Mouse (Mus musculus): ENCODE data around the gene Snx11. TPM values are rescaled to one million over a fixed set of nuclear protein-coding genes. Genes with fewer than 3 reads are reported as not detected.

Snx11 gene
- polyA plus RNA-seq, 1 experiment from 2014 or later: 10.3 TPM

GRCm38 (mm10) chr11:96765645-96766044 lies 11.7 kb downstream of the Snx11 start:
- Histone ChIP-seq H3K4me1 (ENCODE audit: control insufficient read depth, insufficient read depth, low read length) (peaks cover 5% of the 10 kb centered on the region; the same call in 1 of the 2 replicates), H3K9me3 (ENCODE audit: control insufficient read depth, low read length) (no peaks in the 10 kb centered on the region), H3K9ac (ENCODE audit: low read length) (no peak overlapping the region), H3K4me2 (ENCODE audit: low read depth, severe bottlenecking) (no peak overlapping the region), H3K36me3 (ENCODE audit: control insufficient read depth, insufficient read depth, low read length) (peaks cover 3% of the 10 kb centered on the region; the same call in 1 of the 2 replicates), H3K27ac (replicated peaks; ENCODE audit: low read depth, low read length) (no peak overlapping the region), H3K27me3 (ENCODE audit: control insufficient read depth, insufficient read depth, low read length) (no peaks in the 10 kb centered on the region), H3K4me3 (ENCODE audit: low read depth, low read length) (no peak overlapping the region)
- no peak for ATAC-seq (ENCODE audit: insufficient number of reproducible peaks, low FRiP score, low TSS enrichment, low read depth)
- WGBS: 74% methylated on average over 7 of the region's 7 CpGs
- DNase-seq (ENCODE audit: low spot score): no peak

GRCm38 (mm10) chr11:96764511-96765350 lies 12.6 kb downstream of the Snx11 start:
- Histone ChIP-seq H3K27me3 (ENCODE audit: control insufficient read depth, insufficient read depth, low read length) (no peaks in the 10 kb centered on the region), H3K27ac (replicated peaks; ENCODE audit: low read depth, low read length) (no peak overlapping the region)
- no peak for DNase-seq (ENCODE audit: low spot score)

DNA sequence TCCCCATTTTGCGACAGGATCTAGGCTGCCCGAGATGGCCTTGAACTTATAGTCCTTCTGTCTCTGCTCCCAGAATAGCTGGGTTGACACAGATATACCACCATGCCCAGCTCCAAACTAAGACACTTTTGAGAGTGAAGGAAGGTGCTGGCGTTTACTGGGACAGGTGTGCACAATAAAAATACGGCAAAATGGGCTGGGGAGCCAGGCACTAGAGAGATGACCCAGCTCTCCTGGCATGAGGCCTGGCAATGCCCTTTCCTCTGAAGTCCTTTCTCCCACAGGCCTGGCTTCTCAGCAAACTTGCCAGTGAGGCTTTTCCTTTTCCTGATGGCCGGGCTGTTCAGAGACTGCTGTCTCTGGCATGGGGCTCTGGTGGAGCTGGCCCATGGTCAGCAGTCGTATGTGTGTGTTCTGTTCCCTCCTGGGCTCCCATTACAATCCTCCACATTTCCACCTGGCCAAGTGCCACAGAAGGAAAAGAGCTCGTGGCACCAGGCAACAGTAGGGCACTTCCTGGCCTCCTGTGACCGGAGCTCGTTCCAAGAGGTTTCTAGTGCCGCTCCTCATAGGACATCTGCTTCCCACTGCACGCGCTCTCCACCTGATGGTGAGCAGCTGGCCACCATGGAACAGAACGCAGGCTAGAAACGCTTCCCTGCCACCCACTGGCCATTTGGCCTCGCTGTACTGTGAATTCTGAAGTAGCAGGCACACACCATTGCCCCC lies 14.5 kb downstream of the Snx11 start:
- H3K4me3 ChIP-seq (ENCODE audit: low read depth, low read length): no peak overlapping the region
- 65% methylated on average over 15 of the region's 15 CpGs for WGBS
- no peak overlapping the region for H3K9ac ChIP-seq (ENCODE audit: low read length)
- DNase-seq (ENCODE audit: low spot score): no peak
- H3K36me3 ChIP-seq (ENCODE audit: control insufficient read depth, insufficient read depth, low read length): no peaks in the 10 kb centered on the region
- no peaks in the 10 kb centered on the region for H3K27me3 ChIP-seq (ENCODE audit: control insufficient read depth, insufficient read depth, low read length)
- H3K9me3 ChIP-seq (ENCODE audit: control insufficient read depth, low read length): no peaks in the 10 kb centered on the region
- H3K4me1 ChIP-seq (ENCODE audit: control insufficient read depth, insufficient read depth, low read length): peaks cover 5% of the 10 kb centered on the region; the same call in 1 of the 2 replicates
- no peak overlapping the region for H3K27ac ChIP-seq (replicated peaks; ENCODE audit: low read depth, low read length)
- ATAC-seq (ENCODE audit: insufficient number of reproducible peaks, low FRiP score, low TSS enrichment, low read depth): no peak
- H3K4me2 ChIP-seq (ENCODE audit: low read depth, severe bottlenecking): no peak overlapping the region

More at GRCm38 (mm10) chr11:96764511-96765350, 12.6 kb downstream of the Snx11 start:
- Histone ChIP-seq H3K4me2 (ENCODE audit: low read depth, severe bottlenecking) (no peak overlapping the region), H3K9ac (ENCODE audit: low read length) (no peak overlapping the region), H3K4me1 (ENCODE audit: control insufficient read depth, insufficient read depth, low read length) (peaks cover 5% of the 10 kb centered on the region; the same call in 1 of the 2 replicates), H3K36me3 (ENCODE audit: control insufficient read depth, insufficient read depth, low read length) (no peaks in the 10 kb centered on the region), H3K4me3 (ENCODE audit: low read depth, low read length) (no peak overlapping the region), H3K9me3 (ENCODE audit: control insufficient read depth, low read length) (no peaks in the 10 kb centered on the region)
- no peak for ATAC-seq (ENCODE audit: insufficient number of reproducible peaks, low FRiP score, low TSS enrichment, low read depth)
- 42% methylated on average over 13 of the region's 13 CpGs for WGBS

DNA sequence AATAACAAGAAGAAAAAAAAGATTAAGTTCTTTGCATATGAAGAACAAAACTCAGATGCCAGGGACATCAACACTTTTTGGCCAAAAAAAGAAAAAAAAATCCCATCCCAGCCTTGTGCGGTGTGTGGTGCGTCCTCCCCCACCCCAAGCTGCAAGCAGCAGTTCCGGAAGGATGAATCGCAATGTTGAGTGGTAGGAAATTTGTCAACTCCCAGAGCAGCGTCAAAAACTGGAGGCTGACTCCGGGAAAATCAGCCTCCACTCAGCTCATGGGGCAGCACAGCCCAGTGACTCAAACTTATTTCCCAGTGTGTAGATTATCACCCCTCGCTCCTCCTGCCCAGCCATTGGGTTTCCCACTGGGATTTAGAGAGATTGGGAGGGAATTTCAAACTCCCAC lies 15.4 kb downstream of the Snx11 start:
- ATAC-seq (ENCODE audit: insufficient number of reproducible peaks, low FRiP score, low TSS enrichment, low read depth) (no peak), DNase-seq (ENCODE audit: low spot score) (no peak)
- H3K4me2 ChIP-seq (ENCODE audit: low read depth, severe bottlenecking): no peak overlapping the region
- no peaks in the 10 kb centered on the region; the same call in 1 of the 2 replicates for H3K4me1 ChIP-seq (ENCODE audit: control insufficient read depth, insufficient read depth, low read length)
- H3K27me3 ChIP-seq (ENCODE audit: control insufficient read depth, insufficient read depth, low read length): no peaks in the 10 kb centered on the region
- H3K4me3 ChIP-seq (ENCODE audit: low read depth, low read length): no peak overlapping the region
- H3K36me3 ChIP-seq (ENCODE audit: control insufficient read depth, insufficient read depth, low read length): no peaks in the 10 kb centered on the region
- H3K9ac ChIP-seq (ENCODE audit: low read length): no peak overlapping the region
- no peaks in the 10 kb centered on the region for H3K9me3 ChIP-seq (ENCODE audit: control insufficient read depth, low read length)
- H3K27ac ChIP-seq (replicated peaks; ENCODE audit: low read depth, low read length): no peak overlapping the region
- WGBS: 73% methylated on average over 7 of the region's 7 CpGs

GRCm38 (mm10) chr11:96760042-96760441 lies 17.3 kb downstream of the Snx11 start:
- DNase-seq (ENCODE audit: low spot score): peak; percentile 53
- Histone ChIP-seq H3K27ac (replicated peaks; ENCODE audit: low read depth, low read length) (no peak overlapping the region), H3K27me3 (ENCODE audit: control insufficient read depth, insufficient read depth, low read length) (no peaks in the 10 kb centered on the region), H3K4me1 (ENCODE audit: control insufficient read depth, insufficient read depth, low read length) (no peaks in the 10 kb centered on the region), H3K4me2 (ENCODE audit: low read depth, severe bottlenecking) (no peak overlapping the region), H3K9me3 (ENCODE audit: control insufficient read depth, low read length) (no peaks in the 10 kb centered on the region), H3K36me3 (ENCODE audit: control insufficient read depth, insufficient read depth, low read length) (no peaks in the 10 kb centered on the region), H3K9ac (ENCODE audit: low read length) (no peak overlapping the region), H3K4me3 (ENCODE audit: low read depth, low read length) (no peak overlapping the region)
- ATAC-seq (ENCODE audit: insufficient number of reproducible peaks, low FRiP score, low TSS enrichment, low read depth): no peak
- whole genome bisulfite sequencing: 42% methylated on average over 3 of the region's 3 CpGs

- H3K36me3 ChIP-seq (ENCODE audit: control insufficient read depth, insufficient read depth, low read length): no peaks in the 10 kb centered on the region
- ATAC-seq (ENCODE audit: insufficient number of reproducible peaks, low FRiP score, low TSS enrichment, low read depth) (no peak), DNase-seq (ENCODE audit: low spot score) (no peak)
- no peaks in the 10 kb centered on the region for H3K9me3 ChIP-seq (ENCODE audit: control insufficient read depth, low read length)
- H3K27me3 ChIP-seq (ENCODE audit: control insufficient read depth, insufficient read depth, low read length): no peaks in the 10 kb centered on the region
- 76% methylated on average over 5 of the region's 5 CpGs for WGBS
- H3K9ac ChIP-seq (ENCODE audit: low read length): no peak overlapping the region
- no peak overlapping the region for H3K4me2 ChIP-seq (ENCODE audit: low read depth, severe bottlenecking)
- no peak overlapping the region for H3K27ac ChIP-seq (replicated peaks; ENCODE audit: low read depth, low read length)
- no peak overlapping the region for H3K4me3 ChIP-seq (ENCODE audit: low read depth, low read length)
- H3K4me1 ChIP-seq (ENCODE audit: control insufficient read depth, insufficient read depth, low read length): no peaks in the 10 kb centered on the region
Observed at GRCm38 (mm10) chr11:96758402-96758801, 19.0 kb downstream of the Snx11 start.

DNA sequence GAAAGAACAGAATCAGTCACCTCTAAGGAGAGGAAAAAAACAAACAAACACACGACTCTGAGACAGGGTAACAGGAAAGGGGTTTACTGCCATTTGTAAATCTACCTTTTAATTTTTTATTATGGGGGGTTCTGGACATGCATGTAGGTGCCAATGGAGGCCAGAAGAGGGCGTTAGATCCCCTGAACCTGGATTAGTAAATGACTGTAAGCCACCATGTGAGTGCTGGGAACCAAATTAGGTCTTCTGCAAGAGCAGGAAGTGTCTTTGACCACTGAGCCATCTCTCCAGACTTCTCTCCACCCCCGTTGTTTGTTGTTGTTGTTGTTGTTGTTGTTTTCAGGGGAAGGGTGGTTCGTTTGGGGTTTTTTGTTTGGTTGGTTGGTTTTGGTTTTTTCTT lies 19.9 kb downstream of the Snx11 start:
- Histone ChIP-seq H3K4me3 (ENCODE audit: low read depth, low read length) (no peak overlapping the region), H3K4me1 (ENCODE audit: control insufficient read depth, insufficient read depth, low read length) (no peaks in the 10 kb centered on the region), H3K27ac (replicated peaks; ENCODE audit: low read depth, low read length) (no peak overlapping the region), H3K9me3 (ENCODE audit: control insufficient read depth, low read length) (no peaks in the 10 kb centered on the region), H3K36me3 (ENCODE audit: control insufficient read depth, insufficient read depth, low read length) (no peaks in the 10 kb centered on the region), H3K9ac (ENCODE audit: low read length) (no peak overlapping the region), H3K4me2 (ENCODE audit: low read depth, severe bottlenecking) (no peak overlapping the region), H3K27me3 (ENCODE audit: control insufficient read depth, insufficient read depth, low read length) (no peaks in the 10 kb centered on the region)
- DNase-seq (ENCODE audit: low spot score): no peak
- ATAC-seq (ENCODE audit: insufficient number of reproducible peaks, low FRiP score, low TSS enrichment, low read depth): no peak
- 54% methylated on average over 4 of the region's 4 CpGs for WGBS

GRCm38 (mm10) chr11:96755298-96755697 lies 22.1 kb downstream of the Snx11 start:
- WGBS: 98% methylated on average over 2 of the region's 2 CpGs
- H3K36me3 ChIP-seq (ENCODE audit: control insufficient read depth, insufficient read depth, low read length): no peaks in the 10 kb centered on the region
- H3K4me3 ChIP-seq (ENCODE audit: low read depth, low read length): no peak overlapping the region
- no peaks in the 10 kb centered on the region for H3K27me3 ChIP-seq (ENCODE audit: control insufficient read depth, insufficient read depth, low read length)
- H3K4me2 ChIP-seq (ENCODE audit: low read depth, severe bottlenecking): no peak overlapping the region
- H3K4me1 ChIP-seq (ENCODE audit: control insufficient read depth, insufficient read depth, low read length): no peaks in the 10 kb centered on the region
- ATAC-seq (ENCODE audit: insufficient number of reproducible peaks, low FRiP score, low TSS enrichment, low read depth) (no peak), DNase-seq (ENCODE audit: low spot score) (no peak)
- no peak overlapping the region for H3K27ac ChIP-seq (replicated peaks; ENCODE audit: low read depth, low read length)
- no peaks in the 10 kb centered on the region for H3K9me3 ChIP-seq (ENCODE audit: control insufficient read depth, low read length)
- no peak overlapping the region for H3K9ac ChIP-seq (ENCODE audit: low read length)

All from limb, embryonic 11.5 days (tissue).